Mouse (Mus musculus) thymus, postnatal 36 days (tissue): Measurements from ENCODE around the gene Acot12.

ENCODE experiments used
- DNase-seq, 2 experiments: peaks; one replicate each; pipeline ENCODE4 v3.0.0; 2022; ENCODE audit warnings: mixed read lengths in 2 of 2

The Acot12 gene

DNA sequence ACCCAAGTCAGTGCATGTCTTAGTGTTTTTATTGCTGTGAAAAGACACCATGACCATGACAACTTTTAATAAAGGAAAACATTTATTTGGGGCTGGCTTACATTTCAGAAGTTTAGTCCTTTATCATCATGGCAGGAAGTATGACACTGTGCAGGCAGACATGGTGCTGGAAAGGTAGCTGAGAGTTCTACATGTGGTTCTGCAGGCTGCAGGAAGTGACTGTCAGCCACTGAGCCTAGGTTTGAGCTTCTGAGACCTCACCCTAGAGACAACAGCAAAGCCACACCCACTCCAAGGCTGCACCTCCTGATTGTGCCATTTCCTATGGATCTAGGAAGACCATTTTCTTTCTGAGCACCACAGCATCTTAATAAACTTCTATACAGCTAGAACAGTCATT lies 86.6 kb downstream of the Acot12 start:
- no peak for DNase-seq
